Mouse (Mus musculus) neural tube, embryonic 15.5 days (tissue): Measurements from ENCODE around the gene Galnt2. TPM values are rescaled to one million over a fixed set of nuclear protein-coding genes. Genes with fewer than 3 reads are reported as not detected.

Experiments
- ATAC-seq: fragments of 200-750 bp; cut with Nextera tagmentation; 2 replicates; pipeline ENCODE4 v1.8.0; 2017; ENCODE audit warnings: mild to moderate bottlenecking, moderate TSS enrichment, moderate library complexity; ENCODE audit not compliant: low FRiP score
- H3K27ac ChIP-seq: fragments of 300-500 bp; sonication (generic); replicated peaks from 2 replicates; pipeline ENCODE4 v1.5.1; 2015; ENCODE audit warnings: mild to moderate bottlenecking, inconsistent platforms
- H3K27me3 ChIP-seq: fragments of 300-500 bp; sonication (generic); replicated peaks from 2 replicates; pipeline ENCODE4 v1.6.1; 2015; ENCODE audit warnings: inconsistent platforms
- H3K36me3 ChIP-seq: fragments of 300-500 bp; sonication (generic); 2 replicates; pipeline ENCODE4 v1.6.1; 2015; ENCODE audit warnings: inconsistent platforms
- H3K4me1 ChIP-seq: fragments of 300-500 bp; sonication (generic); 2 replicates; pipeline ENCODE4 v1.6.1; 2015; ENCODE audit warnings: inconsistent platforms
- H3K4me2 ChIP-seq: fragments of 300-500 bp; sonication (generic); 2 replicates; pipeline ENCODE4 v1.6.1; 2015; ENCODE audit warnings: inconsistent platforms, mild to moderate bottlenecking, moderate library complexity
- H3K4me3 ChIP-seq: fragments of 300-500 bp; sonication (generic); replicated peaks from 2 replicates; pipeline ENCODE4 v1.5.1; 2015; ENCODE audit warnings: mild to moderate bottlenecking, inconsistent platforms
- H3K9ac ChIP-seq: fragments of 300-500 bp; sonication (generic); replicated peaks from 2 replicates; pipeline ENCODE4 v1.6.1; 2015; ENCODE audit warnings: mild to moderate bottlenecking, inconsistent platforms
- H3K9me3 ChIP-seq: fragments of 300-500 bp; sonication (generic); replicated peaks from 2 replicates; pipeline ENCODE4 v1.6.1; 2016; ENCODE audit warnings: inconsistent platforms
- WGBS: fragments of 180-500 bp; shearing (Covaris S2); methylation state at CpG from one replicate; pipeline ENCODE4 v1.1.7; 2015; ENCODE audit warnings: mixed read lengths; 5-methylcytosine and 5-hydroxymethylcytosine counted together
- polyA plus RNA-seq: library from polyadenylated mRNA; unstranded; fragments of >200 nt; fragmentation: Nextera tagmentation; extraction: Ambion mirVana; gene quantifications from 2 replicates; pipeline ENCODE4 v1.2.1, GENCODE M21; 2015

Gene Galnt2
- polyA plus RNA-seq, 1 experiment from 2014 or later, result 62.7 TPM

GRCm38 (mm10) chr8:124331094-124331493, 99.9 kb downstream of the Galnt2 start:
- no peak overlapping the region for H3K9ac ChIP-seq
- no peaks in the 10 kb centered on the region for H3K27me3 ChIP-seq
- no peak overlapping the region for H3K4me3 ChIP-seq
- 90% methylated on average over 3 of the region's 3 CpGs for WGBS
- ATAC-seq, result no peak
- peaks cover 64% of the 10 kb centered on the region for H3K36me3 ChIP-seq
- peak overlapping the region; percentile 58 for H3K27ac ChIP-seq
- H3K4me2 ChIP-seq, result no peak overlapping the region
- no peaks in the 10 kb centered on the region for H3K9me3 ChIP-seq
- no peaks in the 10 kb centered on the region for H3K4me1 ChIP-seq

- Histone ChIP-seq H3K27me3 (no peaks in the 10 kb centered on the region), H3K9me3 (no peaks in the 10 kb centered on the region), H3K4me2 (no peak overlapping the region), H3K9ac (no peak overlapping the region), H3K4me1 (no peaks in the 10 kb centered on the region), H3K4me3 (no peak overlapping the region), H3K36me3 (peaks cover 64% of the 10 kb centered on the region), H3K27ac (no peak overlapping the region)
- no peak for ATAC-seq
- WGBS, result 78% methylated on average over 11 of the region's 11 CpGs
Observed at GRCm38 (mm10) chr8:124331706-124332105, 100.5 kb downstream of the Galnt2 start.

GRCm38 (mm10) chr8:124336302-124336701, 105.1 kb downstream of the Galnt2 start:
- Histone ChIP-seq H3K27me3 (no peaks in the 10 kb centered on the region), H3K4me3 (no peak overlapping the region), H3K4me1 (peaks cover 6% of the 10 kb centered on the region; the same call in 1 of the 2 replicates), H3K4me2 (no peak overlapping the region), H3K9ac (no peak overlapping the region), H3K27ac (no peak overlapping the region), H3K36me3 (peaks cover 78% of the 10 kb centered on the region), H3K9me3 (no peaks in the 10 kb centered on the region)
- no peak for ATAC-seq
- WGBS, result 95% methylated on average over 13 of the region's 13 CpGs

- WGBS, result 93% methylated on average over 3 of the region's 3 CpGs
- Histone ChIP-seq H3K27ac (no peak overlapping the region), H3K4me3 (no peak overlapping the region), H3K4me1 (peaks cover 6% of the 10 kb centered on the region; the same call in 1 of the 2 replicates), H3K9ac (no peak overlapping the region), H3K36me3 (peaks cover 88% of the 10 kb centered on the region), H3K27me3 (no peaks in the 10 kb centered on the region), H3K4me2 (no peak overlapping the region), H3K9me3 (no peaks in the 10 kb centered on the region)
- ATAC-seq, result no peak
Observed at GRCm38 (mm10) chr8:124339742-124340141, 108.6 kb downstream of the Galnt2 start.

GRCm38 (mm10) chr8:124340360-124341068, 109.3 kb downstream of the Galnt2 start:
- Histone ChIP-seq H3K4me2 (no peak overlapping the region), H3K4me3 (no peak overlapping the region), H3K27ac (no peak overlapping the region), H3K9ac (no peak overlapping the region), H3K9me3 (no peaks in the 10 kb centered on the region), H3K36me3 (peaks cover 87% of the 10 kb centered on the region), H3K27me3 (no peaks in the 10 kb centered on the region), H3K4me1 (peaks cover 6% of the 10 kb centered on the region; the same call in 1 of the 2 replicates)
- ATAC-seq, result no peak; the same call in 1 of the 2 replicates
- WGBS, result 58% methylated on average over 17 of the region's 17 CpGs

- WGBS, result 97% methylated on average over 15 of the region's 15 CpGs
- H3K9ac ChIP-seq, result no peak overlapping the region
Observed at GRCm38 (mm10) chr8:124343151-124343550, 112.0 kb downstream of the Galnt2 start.

GRCm38 (mm10) chr8:124343991-124344390, 112.8 kb downstream of the Galnt2 start:
- no peak for ATAC-seq
- H3K36me3 ChIP-seq, result peaks cover 58% of the 10 kb centered on the region

More at GRCm38 (mm10) chr8:124343151-124343550, 112.0 kb downstream of the Galnt2 start:
- H3K4me1 ChIP-seq, result peaks cover 8% of the 10 kb centered on the region; the same call in 1 of the 2 replicates
- no peaks in the 10 kb centered on the region for H3K27me3 ChIP-seq
- no peak overlapping the region for H3K27ac ChIP-seq
- no peak overlapping the region for H3K4me2 ChIP-seq
- no peak for ATAC-seq
- no peaks in the 10 kb centered on the region for H3K9me3 ChIP-seq
- H3K36me3 ChIP-seq, result peaks cover 66% of the 10 kb centered on the region
- no peak overlapping the region for H3K4me3 ChIP-seq

GRCm38 (mm10) chr8:124345098-124345497, 113.9 kb downstream of the Galnt2 start:
- Histone ChIP-seq H3K27me3 (no peaks in the 10 kb centered on the region; the same call in 1 of the 2 replicates), H3K4me3 (no peak overlapping the region), H3K27ac (no peak overlapping the region), H3K4me2 (no peak overlapping the region), H3K4me1 (peaks cover 11% of the 10 kb centered on the region; the same call in 1 of the 2 replicates), H3K9ac (no peak overlapping the region), H3K36me3 (peaks cover 52% of the 10 kb centered on the region), H3K9me3 (no peaks in the 10 kb centered on the region)
- ATAC-seq, result no peak
- WGBS, result 81% methylated on average over 10 of the region's 10 CpGs

More at GRCm38 (mm10) chr8:124343991-124344390, 112.8 kb downstream of the Galnt2 start:
- Histone ChIP-seq H3K27me3 (no peaks in the 10 kb centered on the region), H3K4me2 (no peak overlapping the region), H3K9ac (no peak overlapping the region), H3K9me3 (no peaks in the 10 kb centered on the region), H3K4me3 (no peak overlapping the region), H3K4me1 (peaks cover 8% of the 10 kb centered on the region; the same call in 1 of the 2 replicates), H3K27ac (no peak overlapping the region)
- WGBS, result 86% methylated on average over 12 of the region's 12 CpGs

GRCm38 (mm10) chr8:124346852-124347523, 115.8 kb downstream of the Galnt2 start:
- H3K36me3 ChIP-seq, result peaks cover 36% of the 10 kb centered on the region
- peaks cover 5% of the 10 kb centered on the region; the same call in 1 of the 2 replicates for H3K4me1 ChIP-seq
- no peak overlapping the region for H3K4me3 ChIP-seq
- WGBS, result 47% methylated on average over 19 of the region's 19 CpGs
- ATAC-seq, result no peak; the same call in 1 of the 2 replicates
- no peak overlapping the region for H3K27ac ChIP-seq
- H3K9ac ChIP-seq, result no peak overlapping the region
- H3K27me3 ChIP-seq, result no peaks in the 10 kb centered on the region; the same call in 1 of the 2 replicates
- no peak overlapping the region for H3K4me2 ChIP-seq
- H3K9me3 ChIP-seq, result no peaks in the 10 kb centered on the region

- ATAC-seq, result 0 out of 2 replicates have a peak, but pooled peaks have one; percentile 33
- Histone ChIP-seq H3K4me2 (no peak overlapping the region), H3K36me3 (peaks cover 25% of the 10 kb centered on the region), H3K27ac (no peak overlapping the region), H3K27me3 (no peaks in the 10 kb centered on the region; the same call in 1 of the 2 replicates), H3K4me3 (no peak overlapping the region), H3K9me3 (no peaks in the 10 kb centered on the region), H3K9ac (no peak overlapping the region), H3K4me1 (peaks cover 5% of the 10 kb centered on the region; the same call in 1 of the 2 replicates)
- 63% methylated on average over 1 of the region's 1 CpGs for WGBS
Observed at GRCm38 (mm10) chr8:124348087-124348486, 116.9 kb downstream of the Galnt2 start.

- Histone ChIP-seq H3K4me2 (no peak overlapping the region), H3K9me3 (no peaks in the 10 kb centered on the region), H3K36me3 (peaks cover 10% of the 10 kb centered on the region), H3K9ac (no peak overlapping the region), H3K4me1 (peaks cover 5% of the 10 kb centered on the region; the same call in 1 of the 2 replicates), H3K4me3 (no peak overlapping the region), H3K27me3 (no peaks in the 10 kb centered on the region; the same call in 1 of the 2 replicates), H3K27ac (no peak overlapping the region)
- 40% methylated on average over 7 of the region's 7 CpGs for WGBS
- ATAC-seq, result peak; percentile 49; the same call in 1 of the 2 replicates
Observed at GRCm38 (mm10) chr8:124349663-124350062, 118.5 kb downstream of the Galnt2 start.
